Mouse (Mus musculus) WW6 (cell line): ENCODE data around the gene Anapc11.
A peak's percentile ranks its signal among the peaks of the same experiment; 100 is the strongest.
"Not testable (repeated sequence)": the region's sequence is repeated elsewhere in the genome, so short reads cannot be mapped to it uniquely, and the experiment has no call there.

ENCODE experiments used
- DNase-seq: peaks from one replicate; pipeline ENCODE4 v3.0.0-alpha.2; 2013; ENCODE audit warnings: low read depth, low spot score

Gene Anapc11

GRCm38 (mm10) chr11:120575046-120575445 is 23.2 kb upstream of the Anapc11 start:
- DNase-seq: no peak

GRCm38 (mm10) chr11:120575940-120576339 is 22.3 kb upstream of the Anapc11 start:
- no peak for DNase-seq

GRCm38 (mm10) chr11:120576365-120576981 is 21.7 kb upstream of the Anapc11 start:
- no peak for DNase-seq

GRCm38 (mm10) chr11:120577211-120578023 is 20.8 kb upstream of the Anapc11 start:
- no peak for DNase-seq

- no peak for DNase-seq
Observed at GRCm38 (mm10) chr11:120578024-120578693, 20.1 kb upstream of the Anapc11 start.

GRCm38 (mm10) chr11:120578694-120579243 is 19.5 kb upstream of the Anapc11 start:
- no peak for DNase-seq

GRCm38 (mm10) chr11:120579316-120580107 is 18.7 kb upstream of the Anapc11 start:
- DNase-seq: peak; percentile 68

- no peak for DNase-seq
Observed at GRCm38 (mm10) chr11:120580190-120580589, 18.0 kb upstream of the Anapc11 start.

- DNase-seq: no peak
Observed at GRCm38 (mm10) chr11:120580871-120581331, 17.3 kb upstream of the Anapc11 start.

- peak; percentile 71 for DNase-seq
Observed at GRCm38 (mm10) chr11:120581490-120582267, 16.5 kb upstream of the Anapc11 start, which contains the start of gene Arhgdia. Gene Arhgdia, minus strand, starts transcription at chr11:120581624.

- DNase-seq: no peak
Observed at GRCm38 (mm10) chr11:120582268-120582981, 15.8 kb upstream of the Anapc11 start.

- DNase-seq: not testable (repeated sequence)
Observed at GRCm38 (mm10) chr11:120582982-120583293, 15.3 kb upstream of the Anapc11 start.

GRCm38 (mm10) chr11:120583937-120584336 is 14.3 kb upstream of the Anapc11 start:
- DNase-seq: no peak

GRCm38 (mm10) chr11:120588531-120588930 is 9.7 kb upstream of the Anapc11 start:
- DNase-seq: no peak

GRCm38 (mm10) chr11:120597240-120598235 is 683 bp upstream of the Anapc11 start:
- no peak for DNase-seq

GRCm38 (mm10) chr11:120598990-120599549 is 849 bp downstream of the Anapc11 start:
- no peak for DNase-seq

- DNase-seq: no peak
Observed at GRCm38 (mm10) chr11:120600716-120601115, 2.5 kb downstream of the Anapc11 start.

GRCm38 (mm10) chr11:120603545-120603944 is 5.3 kb downstream of the Anapc11 start:
- DNase-seq: no peak
